Mouse (Mus musculus): Measurements from ENCODE around the gene Ddx41.
"Not testable (repeated sequence)": the region's sequence is repeated elsewhere in the genome, so short reads cannot be mapped to it uniquely, and the experiment has no call there.

Ddx41 gene

GRCm38 (mm10) chr13:55536194-55537175, at the start of gene Ddx41:
Gene Ddx41, minus strand, starts transcription at chr13:55536658.
- peak; percentile 98 to 99 for DNase-seq (ENCODE audit: low spot score in 2 of 2)

DNA sequence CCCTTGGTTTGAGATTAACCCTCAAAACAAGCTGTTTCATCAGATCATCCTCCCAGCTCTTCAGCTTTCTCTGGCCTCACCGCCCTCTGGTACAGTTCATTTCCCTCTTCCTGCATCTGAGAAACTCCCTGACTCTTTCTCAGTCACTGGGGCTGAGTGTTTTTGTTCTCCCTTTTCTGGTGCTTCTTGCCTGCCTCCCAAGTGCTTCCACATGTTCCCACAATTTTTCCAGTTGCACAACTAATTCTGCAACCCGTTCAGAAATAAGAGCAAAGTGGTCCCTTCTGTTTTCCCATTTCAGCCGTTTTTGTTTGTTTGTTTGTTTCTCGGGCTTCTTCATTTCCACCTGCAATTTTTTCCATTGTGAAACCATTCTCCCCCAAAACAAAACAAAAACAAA, 41.6 kb upstream of the Ddx41 start:
- DNase-seq (ENCODE audit: low spot score in 2 of 2) = no peak

- DNase-seq (ENCODE audit: low spot score in 2 of 2) = not testable (repeated sequence)
Observed at GRCm38 (mm10) chr13:55576872-55577271, 40.4 kb upstream of the Ddx41 start.

DNA sequence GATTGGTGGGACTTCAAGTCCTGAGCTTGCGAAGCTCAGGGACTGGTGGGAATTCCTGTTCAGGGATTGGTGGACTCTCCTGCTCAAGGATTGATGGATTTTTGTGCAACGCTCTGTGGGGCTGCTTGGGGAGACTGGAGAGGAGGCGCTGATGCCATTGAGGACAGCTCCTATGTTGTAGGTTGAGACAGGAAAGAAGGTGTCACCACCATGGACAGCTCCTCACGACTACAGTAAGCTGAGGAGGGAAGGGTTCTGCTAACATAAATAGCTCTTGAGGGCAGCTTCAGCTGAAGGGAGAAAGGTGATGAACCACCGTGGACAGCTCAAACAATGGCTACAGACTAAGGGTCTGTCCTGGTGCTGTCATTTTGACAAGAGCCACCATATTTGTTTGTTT, 39.5 kb upstream of the Ddx41 start:
- DNase-seq (ENCODE audit: low spot score in 2 of 2) = no peak

- no peak for DNase-seq (ENCODE audit: low spot score in 2 of 2)
Observed at GRCm38 (mm10) chr13:55574321-55574720, 37.9 kb upstream of the Ddx41 start.

GRCm38 (mm10) chr13:55573432-55573831, 37.0 kb upstream of the Ddx41 start, which contains the start of gene Tmed9:
Gene Tmed9, plus strand, starts transcription at chr13:55573732.
- no peak for DNase-seq (ENCODE audit: low spot score in 2 of 2)

GRCm38 (mm10) chr13:55571977-55572376, 35.5 kb upstream of the Ddx41 start:
- DNase-seq (ENCODE audit: low spot score in 2 of 2) = no peak

GRCm38 (mm10) chr13:55571027-55571751, 34.7 kb upstream of the Ddx41 start, which contains the start of gene Fam193b:
Gene Fam193b, minus strand, starts transcription at chr13:55571120.
- DNase-seq (ENCODE audit: low spot score in 2 of 2) = peak; percentile 93 to 95

DNA sequence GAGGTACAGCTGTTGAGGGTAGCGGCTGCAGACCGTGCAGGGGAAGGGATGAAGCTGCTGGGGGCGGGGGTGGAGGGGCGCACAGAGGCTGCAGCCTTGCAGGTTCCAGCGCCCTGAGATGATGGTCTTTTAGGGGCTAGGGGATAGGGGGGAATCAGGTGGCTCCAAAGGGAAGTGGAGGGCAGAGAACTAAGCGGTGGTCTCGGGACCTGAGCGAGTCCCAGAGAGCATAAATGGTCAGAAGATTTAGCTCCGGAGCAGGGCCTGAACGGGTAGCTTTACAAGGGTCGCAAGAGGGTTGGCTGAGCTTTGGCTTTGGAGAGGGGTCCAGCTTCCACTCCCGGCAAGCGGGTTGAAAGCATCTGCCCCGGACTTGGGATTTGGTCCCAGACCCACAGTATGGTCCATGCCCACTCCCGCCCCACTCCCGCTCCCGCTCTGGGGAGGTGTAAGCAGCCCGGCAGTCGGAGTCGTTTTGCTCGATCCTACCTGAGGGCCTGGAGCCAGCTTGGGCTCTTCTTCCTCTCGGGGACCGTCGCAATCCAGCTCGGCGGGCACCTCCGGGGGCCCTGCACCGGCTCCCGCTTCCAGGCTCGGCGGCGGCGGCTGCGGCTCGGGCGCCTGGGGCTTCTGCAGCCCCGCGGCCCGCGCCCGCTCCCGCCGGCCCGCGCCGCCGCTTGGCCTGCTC, 34.0 kb upstream of the Ddx41 start:
- DNase-seq (ENCODE audit: low spot score in 2 of 2) = no peak

DNA sequence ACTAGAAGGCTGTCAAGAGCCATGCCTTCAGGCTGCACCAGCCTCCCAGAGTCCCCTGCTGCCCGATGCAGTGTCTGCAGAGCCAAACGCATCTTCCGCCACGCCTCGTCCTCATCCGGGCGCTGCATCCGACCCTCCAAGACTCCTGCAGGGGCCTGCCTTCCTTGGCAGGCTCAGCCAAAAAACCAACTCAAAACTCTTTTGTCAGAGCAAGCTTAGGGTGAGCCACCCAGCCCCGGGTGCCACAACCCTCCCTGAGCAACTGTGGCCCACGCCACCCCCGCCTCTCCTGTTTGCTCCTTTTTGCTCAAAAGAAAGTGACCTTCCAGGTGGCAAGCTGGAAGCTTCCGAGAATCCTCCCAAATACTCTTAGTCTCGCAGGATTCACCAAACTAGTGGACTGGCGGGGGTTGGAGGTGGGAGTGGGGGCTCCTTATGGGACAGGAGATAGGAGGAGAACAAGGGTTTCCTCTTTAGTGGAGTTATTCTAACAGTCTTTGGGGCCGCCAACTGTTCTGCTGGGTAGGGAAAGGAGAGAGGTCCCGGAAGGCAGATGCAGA, 33.3 kb upstream of the Ddx41 start:
- DNase-seq (ENCODE audit: low spot score in 2 of 2) = no peak

DNA sequence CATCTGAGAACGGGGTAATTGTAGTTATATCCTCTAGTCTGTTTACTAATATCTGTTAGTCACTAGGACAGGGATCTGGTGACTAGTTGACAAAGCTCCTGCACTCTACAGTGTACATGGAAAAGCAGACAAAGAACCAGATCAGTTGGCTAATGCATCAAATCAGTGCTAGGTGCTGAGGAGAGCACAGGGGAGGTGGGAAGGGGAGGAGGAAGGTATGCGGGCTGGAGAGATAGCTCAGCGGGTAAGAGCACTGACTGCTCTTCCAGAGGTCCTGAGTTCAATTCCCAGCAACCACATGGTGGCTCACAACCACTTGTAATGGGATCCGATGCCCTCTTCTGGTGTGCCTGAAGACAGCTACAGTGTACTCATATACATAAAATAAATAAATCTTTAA, 32.1 kb upstream of the Ddx41 start:
- DNase-seq (ENCODE audit: low spot score in 2 of 2) = not testable (repeated sequence)

- no peak for DNase-seq (ENCODE audit: low spot score in 2 of 2)
Observed at GRCm38 (mm10) chr13:55567949-55568348, 31.5 kb upstream of the Ddx41 start.

DNA sequence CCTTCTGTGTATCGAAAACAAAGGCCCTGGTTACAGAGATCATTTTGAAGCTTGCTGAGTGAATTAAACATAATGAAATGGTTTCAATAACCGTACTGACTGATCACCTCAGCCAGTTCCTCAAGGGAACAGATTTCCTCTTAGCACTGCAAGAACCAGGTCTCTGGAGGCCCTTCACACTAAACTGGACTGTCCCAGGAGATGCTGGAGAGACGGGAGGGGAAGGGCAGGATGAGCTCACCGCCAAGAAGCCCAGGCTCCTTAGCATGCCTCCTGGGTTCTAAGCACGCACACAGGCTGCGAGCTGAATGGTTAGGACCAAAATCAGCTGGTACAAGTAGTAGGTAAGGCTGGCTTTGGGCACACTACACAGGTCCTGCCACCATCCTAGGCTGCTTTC, 30.5 kb upstream of the Ddx41 start:
- no peak for DNase-seq (ENCODE audit: low spot score in 2 of 2)

GRCm38 (mm10) chr13:55563266-55563879, 26.9 kb upstream of the Ddx41 start:
- DNase-seq (ENCODE audit: low spot score in 2 of 2) = no peak

DNA sequence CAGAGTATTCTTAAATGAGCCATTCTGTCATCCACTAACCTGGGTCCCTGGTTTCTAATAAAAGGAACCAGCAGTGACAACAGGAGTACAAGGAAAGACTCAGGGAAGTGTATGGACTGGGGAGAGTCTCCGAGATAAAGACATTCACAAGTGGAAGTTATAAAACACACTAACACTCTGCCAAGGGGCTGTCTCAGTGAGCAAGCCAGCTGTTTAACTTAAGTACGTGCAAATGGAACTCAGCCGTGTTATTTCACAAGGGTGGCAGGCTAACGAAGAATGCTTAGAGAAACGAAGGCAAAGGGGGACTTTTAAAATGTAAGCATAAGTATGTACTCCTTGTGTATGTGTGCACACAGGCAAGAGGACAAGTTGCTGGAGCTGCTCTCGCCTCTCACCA, 21.0 kb upstream of the Ddx41 start:
- no peak for DNase-seq (ENCODE audit: low spot score in 2 of 2)

- DNase-seq (ENCODE audit: low spot score in 2 of 2) = no peak
Observed at GRCm38 (mm10) chr13:55555921-55556320, 19.5 kb upstream of the Ddx41 start.

DNA sequence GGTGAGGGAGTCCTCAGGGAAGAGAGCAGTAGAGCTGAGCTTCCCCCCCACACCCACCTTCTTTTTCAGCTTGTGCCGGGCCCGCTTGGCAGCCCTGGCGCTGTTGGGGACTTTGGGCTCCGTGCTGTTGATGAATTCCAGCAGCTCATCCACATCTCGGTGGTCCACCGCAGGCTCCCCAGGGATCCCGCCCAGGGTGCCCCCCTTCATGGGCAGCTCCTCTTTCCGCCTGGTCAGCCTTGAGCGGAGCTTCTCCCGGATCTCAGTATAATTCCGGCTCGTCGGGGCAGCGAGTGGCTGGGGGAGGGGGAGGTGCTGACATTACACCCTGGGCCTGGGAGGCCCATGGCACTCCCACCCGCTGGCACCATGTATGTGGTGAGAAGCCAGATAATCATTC, 12.6 kb upstream of the Ddx41 start:
- DNase-seq (ENCODE audit: low spot score in 2 of 2) = no peak

GRCm38 (mm10) chr13:55548426-55548825, 12.0 kb upstream of the Ddx41 start:
- no peak for DNase-seq (ENCODE audit: low spot score in 2 of 2)

DNA sequence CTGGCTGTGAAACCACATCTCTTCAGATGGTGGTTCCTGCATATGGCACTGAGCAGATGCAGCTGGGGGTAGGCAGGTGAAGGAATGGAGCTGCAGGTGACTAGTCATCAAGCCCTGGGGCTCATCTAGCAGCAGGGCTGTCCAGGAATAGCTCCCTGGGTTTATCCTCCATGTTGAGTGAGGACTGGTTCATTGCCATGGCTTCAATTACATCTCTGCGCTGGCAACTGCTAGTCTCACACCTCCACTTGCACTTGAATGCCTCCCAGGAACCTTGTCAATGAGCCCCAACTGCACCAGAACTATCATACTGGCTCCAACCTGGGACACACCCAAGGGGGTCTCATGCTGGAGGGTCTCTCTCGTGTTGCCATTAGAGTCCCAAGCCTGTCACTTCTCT, 11.5 kb upstream of the Ddx41 start:
- no peak for DNase-seq (ENCODE audit: low spot score in 2 of 2)

- no peak for DNase-seq (ENCODE audit: low spot score in 2 of 2)
Observed at GRCm38 (mm10) chr13:55544792-55545191, 8.3 kb upstream of the Ddx41 start.

DNA sequence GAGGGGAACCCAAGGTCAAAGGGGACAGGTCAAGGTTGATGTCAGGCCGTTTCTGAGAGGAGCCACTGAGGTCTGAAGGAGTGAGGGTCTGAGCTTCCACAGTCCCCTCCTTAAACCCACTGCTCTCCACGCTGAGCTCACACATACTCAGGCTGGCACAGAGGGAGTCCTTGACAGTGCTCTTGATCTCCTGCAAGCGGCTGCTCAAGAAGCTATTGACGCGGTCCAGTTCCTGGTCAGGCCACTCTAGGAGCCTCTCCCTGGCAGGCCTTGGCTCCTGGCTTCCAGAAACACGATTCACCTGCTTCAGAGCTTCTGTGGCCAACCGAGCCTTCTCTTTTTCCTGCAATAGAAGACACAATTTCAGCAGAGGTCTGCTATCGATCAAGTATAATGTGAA, 7.0 kb upstream of the Ddx41 start:
- no peak for DNase-seq (ENCODE audit: low spot score in 2 of 2)
